Mouse (Mus musculus) spleen, adult 2 months (tissue): ENCODE measurements around the gene Kcnj14.

ENCODE experiments used
- CTCF ChIP-seq: fragments of 200-500 bp; IDR thresholded peaks from 2 replicates; pipeline ENCODE4 v1.5.1; 2011; ENCODE audit warnings: mild to moderate bottlenecking, inconsistent platforms; ENCODE audit not compliant: insufficient read depth, insufficient read length, insufficient replicate concordance; ENCODE audit errors: extremely low read depth
- POLR2A ChIP-seq: fragments of 200-500 bp; IDR thresholded peaks from 2 replicates; pipeline ENCODE4 v1.6.1; 2011; ENCODE audit warnings: low read depth, low read length, inconsistent platforms

- TF ChIP-seq CTCF, result no peak
- no peak for TF ChIP-seq POLR2A
These were observed 9.3 kb upstream of the Kcnj14 start for GRCm38 (mm10) chr7:45833924-45834323.
